Comparison of ENCODE assay signal across 23 mouse cellular contexts in genomic region chr6:146235165-146235564, GRCm38 (mm10).
DNase-seq lines count a peak whose midpoint lies in the region; ATAC-seq and TF ChIP-seq lines count a peak whose summit lies in the region.
"Had no signal": no experiment of that assay in that cellular context is flagged by ENCODE, and none has a peak within 500 bp of the region (broad histone marks: within the 10 kb centered on the region; RNA-seq: fewer than 3 reads in every experiment).

No protein-coding gene starts in this region.

- no peak overlapping the region for H3K4me2 ChIP-seq in forebrain, embryonic 14.5 days (ENCODE audit: low read length)
- H3K4me2 ChIP-seq in midbrain, embryonic 11.5 days = no peak overlapping the region
- no peak overlapping the region for H3K4me2 ChIP-seq in midbrain, embryonic 15.5 days
- no peak overlapping the region for H3K4me2 ChIP-seq in intestine, postnatal 0 days (replicated peaks; ENCODE audit: low read depth)
- H3K4me2 ChIP-seq: heart, embryonic 15.5 days; kidney, embryonic 15.5 days; liver, embryonic 15.5 days had no signal

- H3K9me3 ChIP-seq in forebrain, embryonic 14.5 days (replicated peaks; ENCODE audit: control insufficient read depth, low read length) = no peaks in the 10 kb centered on the region
- no peaks in the 10 kb centered on the region for H3K9me3 ChIP-seq in forebrain, embryonic 10.5 days
- H3K9me3 ChIP-seq in midbrain, embryonic 11.5 days (ENCODE audit: control insufficient read depth, low read length) = no peaks in the 10 kb centered on the region
- peaks cover 6% of the 10 kb centered on the region; the same call in 1 of the 2 replicates for H3K9me3 ChIP-seq in midbrain, embryonic 10.5 days (replicated peaks)
- no peaks in the 10 kb centered on the region for H3K9me3 ChIP-seq in midbrain, embryonic 15.5 days
- no peaks in the 10 kb centered on the region for H3K9me3 ChIP-seq in intestine, postnatal 0 days (ENCODE audit: control insufficient read depth)
- H3K9me3 ChIP-seq: heart, embryonic 15.5 days; kidney, embryonic 15.5 days; liver, embryonic 15.5 days had no signal

- no peaks in the 10 kb centered on the region for H3K4me1 ChIP-seq in forebrain, embryonic 14.5 days (ENCODE audit: control insufficient read depth, insufficient read depth, low read length)
- H3K4me1 ChIP-seq in forebrain, embryonic 10.5 days = peaks cover 7% of the 10 kb centered on the region; the same call in 1 of the 2 replicates
- 0 out of 2 replicates have a peak, but pooled peaks cover 4% of the 10 kb centered on the region for H3K4me1 ChIP-seq in midbrain, embryonic 11.5 days (ENCODE audit: control insufficient read depth, insufficient read depth, low read length)
- peaks cover 6% of the 10 kb centered on the region; the same call in 1 of the 2 replicates for H3K4me1 ChIP-seq in midbrain, embryonic 10.5 days
- peaks cover 13% of the 10 kb centered on the region for H3K4me1 ChIP-seq in midbrain, embryonic 15.5 days
- H3K4me1 ChIP-seq in intestine, postnatal 0 days (replicated peaks; ENCODE audit: control insufficient read depth, insufficient read depth, low read length) = no peaks in the 10 kb centered on the region
- H3K4me1 ChIP-seq: heart, embryonic 15.5 days; kidney, embryonic 15.5 days had no signal

- H3K4me3 ChIP-seq in forebrain, embryonic 14.5 days (ENCODE audit: low read depth, low read length) = no peak overlapping the region
- H3K4me3 ChIP-seq in forebrain, embryonic 10.5 days = no peak overlapping the region
- H3K4me3 ChIP-seq in midbrain, embryonic 11.5 days (ENCODE audit: low read depth, low read length) = no peak overlapping the region
- H3K4me3 ChIP-seq in midbrain, embryonic 10.5 days = no peak overlapping the region
- H3K4me3 ChIP-seq in midbrain, embryonic 15.5 days = no peak overlapping the region
- no peak overlapping the region for H3K4me3 ChIP-seq in intestine, postnatal 0 days (ENCODE audit: low read depth, low read length)
- H3K4me3 ChIP-seq: heart, adult 2 months; heart, embryonic 15.5 days; kidney, embryonic 15.5 days; liver, embryonic 15.5 days had no signal

- H3K9ac ChIP-seq in forebrain, embryonic 14.5 days (ENCODE audit: low read length) = no peak overlapping the region
- H3K9ac ChIP-seq in midbrain, embryonic 11.5 days (ENCODE audit: low read length) = no peak overlapping the region
- no peak overlapping the region for H3K9ac ChIP-seq in midbrain, embryonic 15.5 days
- no peak overlapping the region for H3K9ac ChIP-seq in intestine, postnatal 0 days (ENCODE audit: low read depth, low read length)
- H3K9ac ChIP-seq: heart, embryonic 15.5 days; kidney, embryonic 15.5 days; liver, embryonic 15.5 days had no signal

- no peak for TF ChIP-seq CTCF in intestine, postnatal 0 days (IDR thresholded peaks at IDR 0.05; ENCODE audit: low read depth)

- peak; percentile 59 for DNase-seq in forebrain, embryonic 14.5 days (ENCODE audit: low spot score)
- no peak for DNase-seq in forebrain, embryonic 10.5 days (ENCODE audit: extremely low spot score, low spot score)
- DNase-seq in midbrain, embryonic 11.5 days (ENCODE audit: low spot score, missing footprints) = peak; percentile 76
- no peak for DNase-seq in midbrain, embryonic 10.5 days (ENCODE audit: low spot score)
- DNase-seq in cerebellum, postnatal 10 days = no peak
- DNase-seq: adrenal gland, postnatal 10 days; cerebellum, adult 11 months; cerebellum, postnatal 25 days; embryo, embryonic 11 days; gastrocnemius, postnatal 10 days; heart, adult 2 months; heart, postnatal 4 days; spleen, adult 18-20 months; thymus, postnatal 25 days had no signal

- H3K36me3 ChIP-seq in forebrain, embryonic 14.5 days (ENCODE audit: control insufficient read depth, insufficient read depth, low read length) = no peaks in the 10 kb centered on the region
- H3K36me3 ChIP-seq in forebrain, embryonic 10.5 days (replicated peaks) = no peaks in the 10 kb centered on the region
- H3K36me3 ChIP-seq in midbrain, embryonic 11.5 days (ENCODE audit: control insufficient read depth, insufficient read depth, low read length) = no peaks in the 10 kb centered on the region
- no peaks in the 10 kb centered on the region for H3K36me3 ChIP-seq in midbrain, embryonic 10.5 days
- H3K36me3 ChIP-seq in midbrain, embryonic 15.5 days (replicated peaks) = no peaks in the 10 kb centered on the region
- H3K36me3 ChIP-seq in intestine, postnatal 0 days (ENCODE audit: control insufficient read depth, insufficient read depth) = 0 out of 2 replicates have a peak, but pooled peaks cover 5% of the 10 kb centered on the region

- no peaks in the 10 kb centered on the region for H3K27me3 ChIP-seq in forebrain, embryonic 14.5 days (replicated peaks; ENCODE audit: control insufficient read depth, insufficient read depth, low read length)
- H3K27me3 ChIP-seq in forebrain, embryonic 10.5 days (ENCODE audit: poor library complexity, severe bottlenecking) = no peaks in the 10 kb centered on the region
- H3K27me3 ChIP-seq in midbrain, embryonic 11.5 days (ENCODE audit: control insufficient read depth, insufficient read depth, low read length) = no peaks in the 10 kb centered on the region
- H3K27me3 ChIP-seq in midbrain, embryonic 10.5 days (ENCODE audit: low read depth, poor library complexity, severe bottlenecking) = no peaks in the 10 kb centered on the region
- no peaks in the 10 kb centered on the region; the same call in 1 of the 2 replicates for H3K27me3 ChIP-seq in midbrain, embryonic 15.5 days (replicated peaks)
- no peaks in the 10 kb centered on the region for H3K27me3 ChIP-seq in intestine, postnatal 0 days (replicated peaks; ENCODE audit: control insufficient read depth, insufficient read depth, low read length)
- H3K27me3 ChIP-seq: heart, embryonic 15.5 days; kidney, embryonic 15.5 days; liver, embryonic 15.5 days; Patski had no signal

- WGBS in forebrain, embryonic 14.5 days = 41% methylated on average over 3 of the region's 3 CpGs
- WGBS in forebrain, embryonic 10.5 days = 74% methylated on average over 3 of the region's 3 CpGs
- 48% methylated on average over 3 of the region's 3 CpGs for WGBS in midbrain, embryonic 11.5 days
- 64% methylated on average over 3 of the region's 3 CpGs for WGBS in midbrain, embryonic 10.5 days
- WGBS in midbrain, embryonic 15.5 days = 35% methylated on average over 3 of the region's 3 CpGs
- WGBS in intestine, postnatal 0 days = 60% methylated on average over 3 of the region's 3 CpGs

- no peak overlapping the region for H3K27ac ChIP-seq in forebrain, embryonic 14.5 days (ENCODE audit: low read depth, low read length)
- H3K27ac ChIP-seq in forebrain, embryonic 10.5 days = no peak overlapping the region
- H3K27ac ChIP-seq in midbrain, embryonic 11.5 days (ENCODE audit: low read depth, low read length) = no peak overlapping the region
- no peak overlapping the region for H3K27ac ChIP-seq in midbrain, embryonic 10.5 days (replicated peaks)
- peak overlapping the region; percentile 73 for H3K27ac ChIP-seq in midbrain, embryonic 15.5 days
- no peak overlapping the region for H3K27ac ChIP-seq in intestine, postnatal 0 days (ENCODE audit: low read depth, low read length)
- H3K27ac ChIP-seq: heart, adult 2 months; heart, embryonic 15.5 days; kidney, embryonic 15.5 days; liver, embryonic 15.5 days; macrophage had no signal

- 0 out of 2 replicates have a peak, but pooled peaks have one; percentile 20 for ATAC-seq in forebrain, embryonic 14.5 days
- no peak for ATAC-seq in midbrain, embryonic 11.5 days (ENCODE audit: low FRiP score)
- peak; percentile 74 for ATAC-seq in midbrain, embryonic 15.5 days (replicated peaks)
- no peak for ATAC-seq in intestine, postnatal 0 days
- ATAC-seq: CD4-positive, CD25-positive, alpha-beta regulatory T cell, adult 4 months; intestine, embryonic 16.5 days; Patski had no signal

Comparison
In these comparisons a context has a peak if more than half of its experiments do, and no peak if none do; other contexts are left out.
1. ATAC-seq: peak in forebrain, embryonic 14.5 days (single experiment) and midbrain, embryonic 15.5 days (single experiment); none in midbrain, embryonic 11.5 days (single experiment) and intestine, postnatal 0 days (single experiment).
2. DNase-seq: peak in forebrain, embryonic 14.5 days (single experiment) and midbrain, embryonic 11.5 days (single experiment); none in forebrain, embryonic 10.5 days (single experiment), midbrain, embryonic 10.5 days (single experiment) and cerebellum, postnatal 10 days (0 of 2).